Mouse (Mus musculus) E14TG2a.4 (cell line): Measurements from ENCODE around the gene Psat1.

Source experiments
- CTCF ChIP-seq: conservative IDR thresholded peaks from 2 replicates; pipeline ENCODE4 v1.5.1; 2014; ENCODE audit warnings: low read length
- NANOG ChIP-seq: IDR thresholded peaks from 2 replicates; pipeline ENCODE4 v1.6.1; 2014; ENCODE audit warnings: borderline replicate concordance, low read length, mixed read lengths

DNA sequence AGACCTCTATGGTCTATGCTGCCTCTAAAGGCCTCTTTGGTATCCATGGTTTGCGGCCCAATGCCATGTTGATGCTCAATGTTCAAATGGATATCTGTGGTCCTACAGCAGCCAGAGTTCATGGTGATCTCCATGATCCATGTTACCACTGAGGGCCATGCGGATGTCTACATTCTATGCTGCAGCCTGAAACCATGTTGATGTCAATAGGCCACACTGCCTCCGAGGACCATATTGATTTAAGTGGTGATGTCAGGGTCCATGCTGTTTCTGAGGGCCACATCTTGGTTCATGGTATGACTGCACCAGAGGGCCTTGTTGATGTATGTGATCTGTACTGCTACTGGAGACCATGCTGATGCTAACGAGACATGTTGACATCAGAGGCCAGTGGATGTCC lies 55.0 kb downstream of the Psat1 start:
- no peak for TF ChIP-seq CTCF
- TF ChIP-seq NANOG = no peak
